Mouse (Mus musculus): Measurements from ENCODE around the gene Bcat1. TPM values are rescaled to one million over a fixed set of nuclear protein-coding genes. Genes with fewer than 3 reads are reported as not detected.

Bcat1 gene
- polyA plus RNA-seq, 1 experiment from 2014 or later, result 11.1 TPM

Other genes with a start within 250 kb of the Bcat1 start
- 2.3 and 2.7 TPM in 2 replicates for gene Lrmp, start 39.5 kb upstream of the Bcat1 start, polyA plus RNA-seq (2016; fragmentation: Nextera tagmentation; extraction: Ambion mirVana)
- 0.22 and 0.35 TPM in 2 replicates for gene Casc1, start 134.8 kb upstream of the Bcat1 start, polyA plus RNA-seq (2016; fragmentation: Nextera tagmentation; extraction: Ambion mirVana)
- 58.3 and 60.0 TPM in 2 replicates for gene Etfrf1, start 134.9 kb upstream of the Bcat1 start, polyA plus RNA-seq (2016; fragmentation: Nextera tagmentation; extraction: Ambion mirVana)
- gene Kras, start 174.1 kb upstream of the Bcat1 start, polyA plus RNA-seq (2016; fragmentation: Nextera tagmentation; extraction: Ambion mirVana), result 49.4 and 51.2 TPM in 2 replicates

Data from heart, embryonic 12.5 days (tissue).